17 mouse cellular contexts compared by ENCODE assay signal in the genomic region with DNA sequence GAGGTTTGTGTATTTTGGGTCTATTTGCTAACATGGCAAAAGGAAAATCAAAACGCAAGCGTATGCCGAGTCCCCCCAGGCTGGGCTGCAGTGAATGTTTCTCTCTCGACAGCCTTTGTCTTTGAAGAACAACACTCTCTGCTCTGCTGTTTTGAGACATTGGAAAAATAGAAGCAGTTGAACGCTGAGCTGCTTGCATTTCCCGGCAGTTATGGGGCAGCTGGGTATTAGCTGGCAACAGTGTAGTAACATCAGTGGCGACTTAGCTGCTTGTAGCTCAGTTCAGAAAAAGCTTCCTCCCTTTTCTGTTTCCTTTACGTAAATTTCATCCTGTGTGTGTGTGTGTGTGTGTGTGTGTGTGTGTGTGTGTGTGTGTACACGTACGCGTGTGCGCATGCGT.
A peak's percentile ranks its signal among the peaks of the same experiment; 100 is the strongest.
DNase-seq lines count a peak whose midpoint lies in the region; ATAC-seq and TF ChIP-seq lines count a peak whose summit lies in the region.
"Had no signal": no experiment of that assay in that cellular context is flagged by ENCODE, and none has a peak within 500 bp of the region (broad histone marks: within the 10 kb centered on the region; RNA-seq: fewer than 3 reads in every experiment).

No protein-coding gene starts in this region.

- no peak overlapping the region for H3K4me3 ChIP-seq in hindbrain, embryonic 14.5 days (replicated peaks; ENCODE audit: low read length)
- H3K4me3 ChIP-seq in hindbrain, embryonic 12.5 days, result no peak overlapping the region
- no peak overlapping the region for H3K4me3 ChIP-seq in midbrain, embryonic 15.5 days
- no peak overlapping the region for H3K4me3 ChIP-seq in midbrain, postnatal 0 days (ENCODE audit: low read depth, low read length)

- no peaks in the 10 kb centered on the region; the same call in 1 of the 2 replicates for H3K27me3 ChIP-seq in hindbrain, embryonic 14.5 days (ENCODE audit: control insufficient read depth, insufficient read depth, low read length)
- no peaks in the 10 kb centered on the region for H3K27me3 ChIP-seq in hindbrain, embryonic 12.5 days
- H3K27me3 ChIP-seq in midbrain, embryonic 15.5 days (replicated peaks), result no peaks in the 10 kb centered on the region
- no peaks in the 10 kb centered on the region for H3K27me3 ChIP-seq in midbrain, postnatal 0 days (ENCODE audit: insufficient read depth, low read length)
- H3K27me3 ChIP-seq: CH12.LX had no signal

- no peaks in the 10 kb centered on the region; the same call in 1 of the 2 replicates for H3K4me1 ChIP-seq in hindbrain, embryonic 14.5 days (replicated peaks; ENCODE audit: control insufficient read depth, insufficient read depth, low read length)
- H3K4me1 ChIP-seq in hindbrain, embryonic 12.5 days, result peaks cover 7% of the 10 kb centered on the region; the same call in 1 of the 2 replicates
- H3K4me1 ChIP-seq in midbrain, embryonic 15.5 days, result peaks cover 11% of the 10 kb centered on the region; the same call in 1 of the 2 replicates
- H3K4me1 ChIP-seq in midbrain, postnatal 0 days (ENCODE audit: insufficient read depth, low read length), result no peaks in the 10 kb centered on the region; the same call in 1 of the 2 replicates

- TF ChIP-seq CTCF in midbrain, postnatal 0 days (IDR thresholded peaks at IDR 0.05), result no peak

- no peak overlapping the region for H3K27ac ChIP-seq in hindbrain, embryonic 14.5 days
- H3K27ac ChIP-seq in hindbrain, embryonic 12.5 days, result no peak overlapping the region
- H3K27ac ChIP-seq in midbrain, embryonic 15.5 days, result no peak overlapping the region
- H3K27ac ChIP-seq in midbrain, postnatal 0 days (ENCODE audit: low read depth, low read length), result no peak overlapping the region
- H3K27ac ChIP-seq: macrophage had no signal

- no peaks in the 10 kb centered on the region for H3K36me3 ChIP-seq in hindbrain, embryonic 14.5 days (replicated peaks; ENCODE audit: control insufficient read depth, insufficient read depth)
- no peaks in the 10 kb centered on the region for H3K36me3 ChIP-seq in hindbrain, embryonic 12.5 days
- H3K36me3 ChIP-seq in midbrain, embryonic 15.5 days (replicated peaks), result no peaks in the 10 kb centered on the region
- no peaks in the 10 kb centered on the region for H3K36me3 ChIP-seq in midbrain, postnatal 0 days (ENCODE audit: insufficient read depth, low read length)

- 64% methylated on average over 13 of the region's 13 CpGs for WGBS in hindbrain, embryonic 14.5 days
- 58% methylated on average over 13 of the region's 13 CpGs for WGBS in hindbrain, embryonic 12.5 days
- 57% methylated on average over 13 of the region's 13 CpGs for WGBS in midbrain, embryonic 15.5 days
- WGBS in midbrain, postnatal 0 days, result 55% methylated on average over 13 of the region's 13 CpGs

- H3K9me3 ChIP-seq in hindbrain, embryonic 14.5 days (ENCODE audit: control insufficient read depth, low read length), result 0 out of 2 replicates have a peak, but pooled peaks cover 5% of the 10 kb centered on the region
- H3K9me3 ChIP-seq in hindbrain, embryonic 12.5 days (replicated peaks), result no peaks in the 10 kb centered on the region
- H3K9me3 ChIP-seq in midbrain, embryonic 15.5 days, result no peaks in the 10 kb centered on the region
- no peaks in the 10 kb centered on the region for H3K9me3 ChIP-seq in midbrain, postnatal 0 days (ENCODE audit: low read length)

- no peak for ATAC-seq in hindbrain, embryonic 14.5 days (ENCODE audit: low FRiP score)
- no peak for ATAC-seq in hindbrain, embryonic 12.5 days (ENCODE audit: low FRiP score)
- ATAC-seq in midbrain, embryonic 15.5 days (replicated peaks), result 0 out of 2 replicates have a peak, but pooled peaks have one; percentile 19
- no peak for ATAC-seq in midbrain, postnatal 0 days (ENCODE audit: low FRiP score)
- no peak for ATAC-seq in CD4-positive, CD25-positive, alpha-beta regulatory T cell, adult 4 months
- ATAC-seq: forebrain, postnatal 0 days had no signal

- 0 out of 2 replicates have a peak overlapping the region, but pooled peaks have one; percentile 20 for H3K9ac ChIP-seq in hindbrain, embryonic 14.5 days
- no peak overlapping the region for H3K9ac ChIP-seq in hindbrain, embryonic 12.5 days
- H3K9ac ChIP-seq in midbrain, embryonic 15.5 days, result no peak overlapping the region
- no peak overlapping the region for H3K9ac ChIP-seq in midbrain, postnatal 0 days (replicated peaks; ENCODE audit: low read length, poor library complexity, severe bottlenecking)
- H3K9ac ChIP-seq: forebrain, postnatal 0 days; lung, embryonic 14.5 days had no signal

- DNase-seq in adrenal gland, adult (ENCODE audit: inconsistent age in 2 of 2, low spot score in 1 of 2), result peak; percentile 42 to 75
- no peak for DNase-seq in adrenal gland, adult 8-10 months
- DNase-seq in hindbrain, embryonic 14.5 days (ENCODE audit: low spot score), result no peak
- DNase-seq in midbrain, postnatal 0 days (ENCODE audit: low spot score), result no peak
- DNase-seq in testis, postnatal 14 days (ENCODE audit: low spot score), result peak; percentile 9
- DNase-seq: cerebellum, adult 18-20 months; forebrain, postnatal 0 days; kidney, adult 18-20 months; kidney, postnatal 36 days; lung, embryonic 14.5 days; right cerebral cortex, postnatal 4 days; thymus, adult 2 months had no signal

- H3K4me2 ChIP-seq in hindbrain, embryonic 14.5 days (replicated peaks), result 0 out of 2 replicates have a peak overlapping the region, but pooled peaks have one; percentile 7
- H3K4me2 ChIP-seq in hindbrain, embryonic 12.5 days (replicated peaks), result no peak overlapping the region
- H3K4me2 ChIP-seq in midbrain, embryonic 15.5 days, result no peak overlapping the region
- H3K4me2 ChIP-seq in midbrain, postnatal 0 days (ENCODE audit: low read depth, low read length, poor library complexity, severe bottlenecking), result no peak overlapping the region
- H3K4me2 ChIP-seq: lung, embryonic 14.5 days had no signal

Comparison
In these comparisons a context has a peak if more than half of its experiments do, and no peak if none do; other contexts are left out.
1. DNase-seq: peak in adrenal gland, adult (2 of 2) and testis, postnatal 14 days (single experiment); none in adrenal gland, adult 8-10 months (single experiment), hindbrain, embryonic 14.5 days (single experiment) and midbrain, postnatal 0 days (single experiment).